Mouse (Mus musculus) liver, adult 2 months (tissue): ENCODE data around the gene Fer.

Experiments
- CTCF ChIP-seq: fragments of 200-500 bp; IDR thresholded peaks from 2 replicates; pipeline ENCODE4 v1.5.1; 2011; ENCODE audit warnings: low read depth, low read length, control low read depth
- POLR2A ChIP-seq: fragments of 200-500 bp; IDR thresholded peaks from 2 replicates; pipeline ENCODE4 v1.6.1; 2011; ENCODE audit warnings: low read length, control low read depth; ENCODE audit not compliant: insufficient read depth; ENCODE audit errors: extremely low read depth

- TF ChIP-seq CTCF, result no peak
- no peak for TF ChIP-seq POLR2A
Observed at GRCm38 (mm10) chr17:64099395-64100171, 236.7 kb downstream of the Fer start.
